Mouse (Mus musculus): ENCODE measurements around the gene Ate1.
"Not testable (repeated sequence)": the region's sequence is repeated elsewhere in the genome, so short reads cannot be mapped to it uniquely, and the experiment has no call there.

Gene Ate1

DNA sequence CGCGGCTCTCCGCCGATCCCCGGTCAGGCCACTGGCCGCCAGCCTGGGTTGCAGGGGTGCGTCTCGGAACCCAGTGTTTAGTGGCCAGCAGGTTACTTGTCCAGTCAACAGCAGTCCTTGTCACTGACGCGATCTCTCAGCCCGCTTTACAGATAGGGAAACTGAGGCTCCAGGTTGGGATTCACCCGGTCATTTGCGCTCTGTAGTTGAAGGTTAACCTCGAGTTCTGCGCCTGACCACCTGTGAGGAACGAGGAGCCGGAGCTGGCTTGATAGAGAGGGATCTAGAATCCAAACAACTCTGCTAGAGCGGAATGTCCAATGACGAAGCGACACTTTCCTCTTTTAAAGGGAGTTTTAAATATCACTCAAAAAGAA is at the start of gene Ate1:
Gene Ate1 (minus strand): TSS at position 321 of the 377 bp plus-strand sequence.
- no peak for DNase-seq (ENCODE audit: low read depth, low spot score)

DNA sequence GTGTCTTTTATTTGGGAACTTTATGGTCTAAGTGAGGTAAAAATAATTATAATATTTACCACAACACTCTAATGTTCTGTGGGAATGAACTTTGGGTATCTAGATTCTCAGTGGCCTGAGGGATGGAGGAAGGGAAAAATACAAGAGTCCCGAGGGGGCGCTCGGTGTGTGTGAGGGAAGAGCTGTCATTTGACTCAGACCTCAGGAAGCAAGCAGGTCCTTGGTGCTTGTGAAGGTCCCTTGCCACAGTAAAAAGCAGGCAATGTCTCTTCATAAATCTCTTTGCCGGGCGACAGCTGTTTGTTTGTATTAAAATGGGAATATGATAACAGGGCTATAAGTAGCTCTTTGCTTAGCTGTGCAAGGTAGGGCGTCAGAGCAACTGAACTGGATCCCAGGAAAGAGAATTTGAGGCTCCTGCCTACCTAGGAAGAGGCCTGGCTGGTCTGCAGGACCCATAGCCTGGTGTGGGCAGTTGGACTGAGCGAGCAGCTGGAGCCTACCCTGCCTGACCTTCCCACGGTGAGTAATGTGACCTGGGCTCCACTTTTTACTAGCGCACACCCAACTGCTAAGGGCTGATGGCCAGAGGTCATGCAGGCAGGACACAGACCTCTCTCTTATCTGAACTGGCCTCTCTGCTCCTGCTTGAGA is 48.7 kb upstream of the Ate1 start:
- DNase-seq (ENCODE audit: low read depth, low spot score): no peak

DNA sequence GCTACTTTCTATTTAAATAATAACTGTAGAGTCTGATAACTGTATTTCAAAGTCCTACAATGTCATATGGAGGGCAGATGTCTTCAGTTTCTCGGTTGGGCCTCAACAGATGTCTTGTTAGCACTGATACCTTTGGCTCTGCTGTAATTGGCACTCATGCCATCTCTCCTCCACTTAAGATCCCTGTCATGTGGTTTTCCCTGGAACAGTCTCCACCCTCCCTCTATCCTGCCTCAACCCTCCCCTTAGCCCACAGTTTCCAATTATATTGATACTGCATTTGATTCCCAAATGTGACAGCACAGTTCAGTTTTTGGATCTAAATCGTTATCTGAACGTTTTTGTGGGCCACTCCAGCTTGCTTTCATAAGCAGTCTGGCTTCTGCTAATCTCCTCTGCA is 44.4 kb upstream of the Ate1 start:
- no peak for DNase-seq (ENCODE audit: low read depth, low spot score)

DNA sequence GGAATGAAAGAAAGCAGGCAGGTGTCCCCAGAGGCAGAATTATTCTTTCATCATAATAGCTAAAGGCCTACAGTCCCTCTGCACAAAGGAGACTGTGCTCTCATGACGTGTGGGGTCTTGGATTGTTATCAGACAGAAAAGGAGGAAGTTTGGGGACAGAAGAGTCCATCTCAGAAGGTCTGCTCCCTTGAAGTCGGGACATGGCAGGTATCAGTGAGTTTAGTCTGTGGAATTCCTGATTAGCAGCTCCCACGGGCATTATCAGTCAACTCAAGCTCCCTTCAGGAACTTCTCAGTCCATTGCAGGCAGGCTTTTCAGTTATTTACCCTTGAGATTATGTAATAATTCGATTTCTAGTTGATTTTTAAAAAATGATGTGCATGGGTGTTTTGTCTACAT is 43.7 kb upstream of the Ate1 start:
- no peak for DNase-seq (ENCODE audit: low read depth, low spot score)

DNA sequence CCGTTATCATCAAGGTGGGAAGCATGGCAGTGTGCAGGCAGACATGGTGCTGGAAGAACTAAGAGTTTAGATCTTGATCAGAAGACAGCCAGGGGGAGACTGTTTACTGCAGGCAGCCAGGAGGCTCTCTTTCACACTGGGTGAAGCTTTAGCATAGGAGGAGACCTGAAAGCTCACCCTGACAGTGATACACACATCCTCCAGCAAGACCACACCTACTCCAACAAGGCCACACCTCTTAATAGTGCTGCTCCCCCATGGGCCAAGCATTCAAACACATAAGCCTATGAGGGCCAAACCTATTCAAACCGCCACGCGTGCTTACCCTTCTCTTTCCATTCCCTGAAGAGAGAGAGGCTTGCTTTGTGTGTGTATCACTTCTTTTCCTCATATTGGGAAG is 43.1 kb upstream of the Ate1 start:
- DNase-seq (ENCODE audit: low read depth, low spot score): no peak

DNA sequence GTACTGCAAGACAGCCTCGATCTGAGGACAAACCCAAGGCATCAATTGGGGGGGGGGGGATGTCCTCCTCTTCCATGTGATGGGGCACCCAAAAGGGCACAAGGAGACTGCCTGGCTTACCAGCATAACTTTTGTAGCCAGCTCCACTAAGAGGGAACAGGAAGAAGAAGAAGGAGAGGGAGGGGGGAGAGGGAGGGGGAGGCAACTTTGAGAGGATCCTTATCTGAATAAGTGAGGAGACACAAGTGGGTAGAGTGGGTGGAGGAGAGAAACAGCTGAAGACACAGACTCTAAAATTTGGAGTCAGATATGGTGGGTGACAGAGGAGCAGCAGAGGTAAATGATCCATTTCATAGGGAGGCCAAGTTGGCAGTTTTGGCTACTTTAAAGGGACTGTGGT is 40.8 kb upstream of the Ate1 start:
- DNase-seq (ENCODE audit: low read depth, low spot score): no peak

DNA sequence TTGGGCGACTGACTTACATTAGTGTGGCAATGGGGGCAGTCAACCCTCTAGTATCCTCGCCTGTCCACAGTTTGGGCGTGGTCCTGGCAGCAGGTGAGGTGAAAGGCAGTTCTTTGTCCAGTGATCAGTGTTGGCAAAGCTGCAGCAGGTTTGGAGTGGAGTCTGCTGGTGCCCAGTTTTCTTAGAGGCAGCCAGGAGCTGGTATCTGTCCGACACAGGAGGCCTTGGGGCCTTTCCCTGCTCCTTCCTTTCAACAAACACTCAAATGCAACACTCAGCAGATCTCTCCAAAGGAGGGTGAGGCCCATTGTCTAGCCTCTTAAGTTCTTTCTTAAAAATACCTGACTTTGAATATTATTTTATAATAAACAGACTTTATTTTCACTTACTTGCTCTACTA is 38.4 kb upstream of the Ate1 start:
- no peak for DNase-seq (ENCODE audit: low read depth, low spot score)

DNA sequence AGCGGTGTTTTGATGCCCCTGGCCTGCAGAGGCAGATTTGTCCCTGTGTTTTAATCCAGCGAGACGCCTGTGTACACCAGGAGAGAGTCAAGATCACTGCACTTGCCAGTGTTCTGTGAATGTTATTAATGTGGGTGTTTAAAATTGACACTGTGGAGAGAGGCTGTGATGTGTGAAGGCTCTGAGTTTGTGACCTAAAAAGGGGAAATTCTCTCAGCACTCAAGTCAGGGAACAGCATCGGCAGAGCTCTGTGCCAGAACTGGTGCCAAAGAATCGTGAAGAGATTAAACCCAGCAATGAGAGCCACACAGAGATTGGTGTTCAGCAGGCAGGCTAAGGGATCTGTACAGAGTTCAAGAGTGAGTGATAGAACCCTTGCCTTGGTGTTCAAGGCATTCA is 35.4 kb upstream of the Ate1 start:
- no peak for DNase-seq (ENCODE audit: low read depth, low spot score)

DNA sequence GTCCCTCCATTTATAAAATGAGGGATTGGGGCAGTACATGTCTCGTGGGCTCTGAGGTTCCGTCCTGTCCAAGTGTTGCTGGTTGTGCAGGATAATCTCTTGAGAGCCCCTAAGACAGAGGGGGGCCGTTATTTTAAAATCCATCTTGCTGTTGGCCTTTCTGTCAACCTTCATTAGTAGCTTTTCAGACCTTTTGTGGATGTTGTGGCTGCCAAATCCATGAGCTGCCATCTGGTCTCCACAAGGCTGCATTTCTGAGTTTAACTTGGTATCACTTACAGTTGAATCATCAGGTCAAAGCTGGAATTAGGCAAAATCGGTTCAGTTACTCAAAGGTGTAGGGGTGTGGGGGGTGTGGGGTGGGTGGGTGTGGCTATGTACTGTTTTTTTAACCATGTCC is 33.2 kb upstream of the Ate1 start:
- DNase-seq (ENCODE audit: low read depth, low spot score): no peak

DNA sequence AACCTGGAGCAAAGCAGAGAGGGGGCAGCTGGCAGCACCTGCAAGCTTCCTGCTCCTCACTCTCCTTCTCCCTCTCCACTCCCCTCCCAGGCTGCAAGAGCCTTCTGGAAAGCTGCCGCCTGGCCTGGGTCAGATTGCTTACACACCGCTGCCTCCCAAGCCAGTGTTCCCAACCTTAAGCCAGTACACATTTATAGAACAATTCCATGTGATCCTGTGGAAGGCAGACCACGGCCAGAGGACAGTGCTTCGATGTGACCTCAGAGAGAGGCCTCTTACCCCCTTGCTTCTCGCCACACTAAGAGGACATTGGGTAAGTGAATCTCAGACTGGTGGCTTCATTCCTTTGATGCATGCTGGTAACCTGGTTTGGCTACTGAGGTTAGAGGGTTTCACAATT is 32.6 kb upstream of the Ate1 start:
- DNase-seq (ENCODE audit: low read depth, low spot score): no peak

DNA sequence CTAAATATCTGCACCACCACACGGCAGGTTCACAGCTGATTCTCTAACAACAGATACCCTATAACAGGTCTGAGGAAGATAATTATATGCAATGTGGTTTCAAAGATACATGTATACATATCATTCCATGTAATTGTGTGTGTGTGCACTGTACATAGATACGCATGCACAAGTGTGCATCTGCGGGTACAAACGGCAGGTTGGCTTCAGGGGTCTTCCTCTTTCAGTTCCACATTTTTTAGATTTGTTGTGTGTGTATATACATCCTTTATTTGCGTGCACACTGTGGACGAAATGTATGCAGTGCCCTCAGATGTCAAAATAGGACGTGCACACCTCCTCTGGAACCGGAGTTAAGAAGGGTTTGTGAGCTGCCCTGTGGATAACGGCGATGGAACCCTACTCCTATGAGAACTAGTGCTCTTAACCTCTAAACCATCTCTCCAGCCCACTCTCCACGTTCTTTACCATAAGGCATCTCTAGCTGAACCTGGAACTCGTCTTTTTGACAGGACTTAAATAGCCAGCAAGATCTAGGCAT is 27.5 kb upstream of the Ate1 start:
- DNase-seq (ENCODE audit: low read depth, low spot score): no peak

DNA sequence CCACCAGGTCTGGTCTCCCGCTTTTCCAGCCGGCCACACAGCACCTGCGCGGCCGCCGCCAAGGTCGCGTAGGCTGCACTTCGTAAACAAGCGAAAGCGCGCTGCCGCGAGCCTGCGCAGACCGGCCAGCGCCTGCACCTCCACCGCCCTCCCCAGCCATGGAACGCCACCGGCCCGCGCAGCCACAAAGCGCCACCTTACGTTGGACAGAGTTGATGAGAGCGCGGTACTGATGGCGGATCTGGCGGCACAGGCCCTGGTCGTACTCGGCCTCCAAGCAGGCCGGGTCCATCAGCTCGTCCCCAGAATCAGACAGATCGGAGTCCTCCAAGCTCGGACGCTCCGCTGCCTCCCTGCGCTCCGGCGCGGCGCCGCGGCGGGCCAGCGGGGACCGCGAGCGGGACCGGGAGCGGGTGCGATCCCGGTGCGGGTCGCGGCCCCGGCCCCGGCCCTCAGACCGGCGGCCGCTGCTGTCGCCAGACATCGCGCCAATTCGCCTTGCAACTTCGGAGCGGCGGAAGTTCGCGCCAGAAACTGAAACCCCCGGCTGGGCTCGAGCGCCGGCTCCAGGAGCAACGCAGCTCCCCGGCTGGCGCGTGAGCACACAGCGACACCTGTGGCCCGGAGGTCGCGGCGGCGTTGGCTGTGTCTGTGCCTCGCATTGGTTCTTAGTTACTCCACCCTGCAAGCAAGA is 26.8 kb upstream of the Ate1 start:
- peak; percentile 88 for DNase-seq (ENCODE audit: low read depth, low spot score)

DNA sequence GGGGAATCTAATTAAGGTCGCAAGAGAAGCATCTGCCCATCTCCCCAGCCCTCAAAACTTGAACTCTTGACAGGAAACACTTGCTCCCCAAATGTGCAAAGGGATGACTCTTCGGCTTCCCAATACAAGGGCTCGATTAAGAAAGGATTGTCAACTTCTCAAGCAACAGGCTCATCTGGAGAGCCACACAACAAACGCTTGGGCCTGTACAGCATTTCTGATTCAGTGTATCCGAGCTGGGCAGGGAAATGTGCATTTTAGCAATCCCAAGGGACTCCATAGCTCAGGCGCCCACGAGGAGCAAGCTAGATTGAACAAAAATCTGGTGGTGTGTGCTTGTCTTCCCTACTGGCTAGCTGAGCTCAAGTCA is 26.2 kb upstream of the Ate1 start:
- no peak for DNase-seq (ENCODE audit: low read depth, low spot score)

DNA sequence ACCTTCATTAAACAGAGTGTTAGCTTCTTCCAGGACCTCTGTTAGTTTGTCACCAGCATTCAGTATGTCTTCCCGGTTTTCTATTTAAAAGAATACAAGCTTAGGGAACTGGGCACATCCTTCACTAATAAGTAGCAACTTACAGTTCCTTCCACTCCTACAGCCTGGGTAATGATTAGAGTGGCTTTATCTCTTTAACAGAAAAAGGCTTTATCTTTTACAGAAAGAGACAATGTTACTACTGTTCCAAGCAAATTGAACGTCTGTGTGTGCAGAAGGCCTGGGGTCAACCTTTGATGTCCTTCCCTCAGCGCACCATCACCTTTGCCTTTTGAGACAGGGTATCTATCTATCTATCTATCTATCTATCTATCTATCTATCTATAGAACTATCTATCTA is 25.7 kb upstream of the Ate1 start:
- DNase-seq (ENCODE audit: low read depth, low spot score): no peak

DNA sequence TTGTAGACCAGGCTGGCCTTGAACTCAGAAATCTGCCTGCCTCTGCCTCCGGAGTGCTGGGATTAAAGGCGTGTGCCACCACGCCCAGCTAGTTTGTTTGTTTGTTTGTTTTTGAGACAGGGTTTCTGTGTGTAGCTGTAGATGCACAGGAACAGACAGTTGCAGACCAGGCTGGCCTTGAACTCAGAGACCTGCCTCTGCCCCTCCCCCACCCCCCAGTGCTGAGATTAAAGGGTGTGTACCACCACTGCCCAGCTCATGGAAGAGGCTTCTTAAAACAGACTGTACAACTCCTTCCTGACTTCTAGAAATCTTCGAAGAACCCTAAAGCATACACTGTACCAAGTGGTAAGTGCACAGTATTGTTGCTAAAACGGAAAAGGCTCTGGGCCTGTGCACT is 25.2 kb upstream of the Ate1 start:
- no peak for DNase-seq (ENCODE audit: low read depth, low spot score)

DNA sequence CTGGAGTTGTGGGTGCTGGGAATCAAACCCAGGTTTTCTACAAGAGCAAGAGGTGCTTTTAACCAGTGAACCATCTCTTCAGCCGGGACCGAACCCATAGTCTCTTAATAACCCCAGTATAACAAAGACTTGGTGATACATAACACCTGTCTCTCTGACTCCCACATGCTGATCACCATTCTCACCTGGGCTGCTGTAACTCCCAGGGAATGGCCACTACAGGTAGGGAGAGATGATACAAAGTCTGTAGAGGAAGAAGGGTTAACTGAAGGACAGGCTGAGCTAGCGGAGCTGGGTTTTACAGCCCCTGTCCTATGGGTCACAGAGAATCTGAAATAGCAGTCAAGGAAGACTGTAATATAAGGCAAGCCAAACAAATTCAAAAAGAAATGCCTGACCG is 23.0 kb upstream of the Ate1 start:
- DNase-seq (ENCODE audit: low read depth, low spot score): no peak

DNA sequence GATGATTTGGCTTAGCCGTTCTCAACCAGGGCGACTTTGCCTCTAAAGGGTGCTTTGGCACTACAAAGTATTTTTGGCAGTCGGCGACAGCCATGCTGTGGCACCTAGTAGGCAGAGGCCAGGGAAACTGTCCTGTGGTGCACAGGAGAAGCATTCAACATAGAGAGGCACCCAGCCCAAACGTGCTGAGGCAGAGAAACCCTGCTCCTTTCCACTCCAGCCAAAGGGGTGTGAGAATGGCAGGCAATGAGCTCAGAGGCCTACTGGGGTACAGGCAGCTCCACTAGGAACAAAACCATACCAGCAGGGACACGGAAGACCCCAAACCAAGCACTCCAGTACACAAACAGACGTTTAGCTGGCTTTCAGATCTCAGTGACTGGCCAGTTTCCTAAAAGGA is 20.0 kb upstream of the Ate1 start:
- no peak for DNase-seq (ENCODE audit: low read depth, low spot score)

DNA sequence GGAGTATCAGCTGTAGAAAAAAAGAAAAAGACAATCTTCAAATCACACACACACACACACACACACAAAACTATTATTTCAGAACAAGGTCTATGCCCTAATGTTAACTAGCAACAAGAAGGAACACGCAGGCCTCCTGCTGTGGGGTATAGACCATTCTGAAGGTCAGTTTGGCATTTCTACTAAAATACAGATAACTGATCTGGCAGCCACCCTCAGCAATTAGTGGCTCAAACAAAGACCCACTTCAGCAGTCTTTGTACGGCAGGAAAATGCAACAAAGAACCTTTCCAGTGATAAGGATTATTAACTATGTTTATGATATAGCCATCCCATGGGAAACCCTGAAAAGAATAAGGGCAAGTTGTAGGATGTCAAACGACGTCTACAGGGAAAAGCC is 16.9 kb upstream of the Ate1 start:
- DNase-seq (ENCODE audit: low read depth, low spot score): no peak

DNA sequence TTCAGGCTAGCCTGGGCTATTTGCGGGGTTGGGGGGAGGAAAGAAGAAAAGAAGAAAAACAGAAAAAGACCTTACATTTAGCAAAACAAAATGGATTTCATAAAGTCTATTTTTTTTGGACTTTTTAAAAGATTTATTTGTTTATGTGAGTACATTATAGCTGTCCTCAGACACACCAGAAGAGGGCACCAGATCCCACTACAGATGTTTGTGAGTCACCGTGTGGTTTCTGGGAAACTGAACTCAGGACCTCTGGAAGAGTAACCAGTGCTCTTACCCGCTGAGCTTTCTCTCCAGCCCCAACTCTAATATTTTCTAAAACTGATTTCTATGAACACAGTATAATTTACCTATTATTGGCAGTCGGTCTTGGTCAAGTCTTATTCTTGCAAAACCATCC is 15.0 kb upstream of the Ate1 start:
- DNase-seq (ENCODE audit: low read depth, low spot score): no peak

DNA sequence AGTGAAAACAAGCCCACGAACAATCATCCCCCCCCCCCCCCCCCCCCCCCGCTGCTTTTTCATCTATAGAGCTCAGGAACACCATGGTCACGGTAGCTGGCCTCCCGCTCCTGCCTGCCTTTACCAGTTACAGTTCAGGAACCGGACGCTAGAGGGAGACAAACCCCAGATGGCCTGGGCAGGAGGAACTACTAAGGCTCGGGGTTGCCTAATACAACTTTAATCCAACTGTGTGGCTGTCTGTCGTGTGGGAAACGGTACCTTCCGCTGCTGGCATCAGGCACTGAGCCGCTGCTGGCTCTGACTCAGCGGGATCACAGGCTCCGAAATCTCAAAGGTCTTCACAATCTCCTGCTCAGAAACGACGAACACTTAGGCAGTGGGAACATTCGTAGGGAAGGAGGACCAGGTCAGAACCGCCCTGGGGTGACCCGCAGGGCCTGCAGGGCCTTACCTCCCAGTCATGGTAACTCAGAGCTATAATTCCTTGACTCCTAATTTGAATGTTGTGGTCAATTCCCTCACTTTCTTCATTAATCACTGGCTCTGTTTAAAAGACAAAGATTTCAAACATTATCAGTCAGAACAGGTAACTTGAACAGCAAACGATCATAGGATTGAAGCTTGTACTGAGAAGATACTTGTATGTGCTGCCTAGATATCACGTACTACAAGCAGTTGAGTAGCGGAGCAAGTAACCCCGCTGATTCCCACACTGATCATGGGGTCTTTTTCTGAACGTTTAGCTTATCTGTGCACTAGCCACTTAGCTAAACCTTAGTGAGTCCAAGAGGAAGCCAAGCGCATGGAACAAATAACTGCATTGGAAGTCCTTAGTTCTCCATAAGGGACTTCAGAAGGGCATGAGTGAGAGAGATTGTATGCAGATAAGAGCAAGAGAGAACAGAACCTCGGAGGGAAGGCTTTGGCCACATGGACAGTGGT is 13.4 kb upstream of the Ate1 start:
- peak; percentile 42 for DNase-seq (ENCODE audit: low read depth, low spot score)

DNA sequence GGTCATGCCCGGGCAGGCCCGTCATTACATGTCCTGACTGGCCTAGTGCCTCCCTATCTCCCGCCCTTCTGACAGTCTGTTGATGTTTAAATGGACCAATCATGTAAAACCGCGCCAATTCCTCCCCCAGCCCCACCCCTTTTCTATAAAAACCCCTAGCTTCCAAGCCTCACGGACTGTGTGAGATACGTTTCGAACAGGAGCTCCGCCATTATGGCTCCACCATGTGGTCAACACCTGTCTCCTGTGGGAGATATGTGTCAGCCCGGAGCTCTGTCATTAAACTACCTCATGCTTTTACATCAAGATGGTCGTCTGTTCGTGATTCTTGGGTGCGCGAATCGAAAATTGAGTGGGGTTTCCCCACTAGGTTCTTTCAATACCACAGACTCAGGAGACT is 11.0 kb upstream of the Ate1 start:
- DNase-seq (ENCODE audit: low read depth, low spot score): not testable (repeated sequence)

DNA sequence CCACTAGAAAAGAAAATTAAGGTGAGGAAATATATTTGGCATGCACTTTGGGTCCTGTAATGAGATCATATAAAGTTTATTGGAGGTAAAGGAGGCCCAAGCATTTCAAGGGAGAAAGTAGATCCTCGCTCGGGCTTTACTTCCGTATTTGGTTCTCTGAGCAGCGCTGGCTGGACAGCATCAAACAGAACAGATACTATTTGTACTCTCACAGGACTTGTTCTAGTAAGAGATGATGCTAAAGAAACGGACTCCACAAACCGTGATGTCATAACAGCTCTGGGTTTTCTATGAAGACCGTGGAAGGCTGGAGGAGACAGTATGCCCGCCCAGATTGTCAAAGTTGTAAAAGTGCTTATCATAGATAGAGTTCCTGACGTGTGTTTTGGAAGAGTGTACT is 7.1 kb upstream of the Ate1 start:
- no peak for DNase-seq (ENCODE audit: low read depth, low spot score)

DNA sequence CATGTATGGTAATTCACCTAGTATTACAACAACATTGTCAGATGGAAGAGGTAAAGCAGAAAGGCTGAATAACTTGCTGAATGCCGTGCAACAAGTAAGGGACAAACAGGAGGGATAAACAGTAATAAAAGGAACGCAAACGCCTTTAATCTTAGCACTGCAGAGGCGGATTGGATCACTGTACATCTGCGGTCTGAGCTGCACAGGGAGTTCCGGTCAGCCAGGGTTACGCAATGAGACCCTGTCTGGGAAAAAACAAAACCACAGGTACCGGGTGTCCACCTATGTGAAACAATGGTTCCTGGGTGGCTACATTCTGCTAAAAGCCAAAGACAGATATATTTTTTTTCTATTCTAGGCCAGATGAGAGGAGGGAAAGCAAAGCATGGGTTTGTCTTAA is 3.3 kb upstream of the Ate1 start:
- no peak for DNase-seq (ENCODE audit: low read depth, low spot score)
